Mouse (Mus musculus) forebrain, embryonic 12.5 days (tissue): ENCODE data around the gene Ovca2. TPM values are rescaled to one million over a fixed set of nuclear protein-coding genes. Genes with fewer than 3 reads are reported as not detected.

Source experiments
- ATAC-seq: fragments of 200-750 bp; cut with Nextera tagmentation; 2 replicates; pipeline ENCODE4 v1.8.0; 2017; ENCODE audit warnings: moderate TSS enrichment; ENCODE audit not compliant: low FRiP score
- H3K27ac ChIP-seq: fragments of 300-500 bp; sonication (generic); 2 replicates; pipeline ENCODE4 v1.5.1; 2016; ENCODE audit warnings: mild to moderate bottlenecking
- H3K27me3 ChIP-seq: fragments of 300-500 bp; sonication (generic); 2 replicates; pipeline ENCODE4 v1.6.1; 2016; ENCODE audit warnings: mild to moderate bottlenecking
- H3K36me3 ChIP-seq: fragments of 300-500 bp; sonication (generic); replicated peaks from 2 replicates; pipeline ENCODE4 v1.6.1; 2016; ENCODE audit warnings: mild to moderate bottlenecking
- H3K4me1 ChIP-seq: fragments of 300-500 bp; sonication (generic); 2 replicates; pipeline ENCODE4 v1.6.1; 2016
- H3K4me2 ChIP-seq: fragments of 300-500 bp; sonication (generic); 2 replicates; pipeline ENCODE4 v1.6.1; 2016; ENCODE audit warnings: mild to moderate bottlenecking, moderate library complexity
- H3K4me3 ChIP-seq: fragments of 300-500 bp; sonication (generic); replicated peaks from 2 replicates; pipeline ENCODE4 v1.5.1; 2016; ENCODE audit warnings: mild to moderate bottlenecking
- H3K9ac ChIP-seq: fragments of 300-500 bp; sonication (generic); 2 replicates; pipeline ENCODE4 v1.6.1; 2016; ENCODE audit warnings: mild to moderate bottlenecking
- H3K9me3 ChIP-seq: fragments of 300-500 bp; sonication (generic); 2 replicates; pipeline ENCODE4 v1.6.1; 2016
- WGBS: fragments of 180-500 bp; shearing (Covaris S2); methylation state at CpG from one replicate; pipeline ENCODE4 v1.1.7; 2016; 5-methylcytosine and 5-hydroxymethylcytosine counted together
- polyA plus RNA-seq: library from polyadenylated mRNA; unstranded; fragments of >200 nt; fragmentation: Nextera tagmentation; extraction: Ambion mirVana; gene quantifications from 2 replicates; pipeline ENCODE4 v1.2.1, GENCODE M21; 2016

Ovca2 gene
- polyA plus RNA-seq, 1 experiment from 2014 or later: 24.3 TPM

DNA sequence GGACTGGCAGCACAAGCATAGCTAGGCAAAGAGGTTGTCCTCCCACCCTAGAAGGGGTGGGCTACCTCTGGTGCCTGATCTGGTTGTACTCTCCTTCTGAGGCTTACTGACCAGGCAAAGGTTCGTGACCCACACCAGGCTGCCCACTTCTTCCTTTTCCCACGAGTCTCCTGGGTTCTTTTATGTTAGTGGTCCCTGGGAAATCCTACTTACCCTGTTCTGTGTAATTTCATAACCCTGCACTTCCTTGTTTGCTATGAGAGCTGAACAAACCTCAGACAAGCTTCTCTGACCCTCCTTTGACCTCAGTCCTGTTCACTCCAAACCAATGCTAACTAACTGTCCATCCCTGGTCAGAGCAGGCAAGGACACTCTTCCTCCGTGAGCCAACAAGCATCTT, 37.6 kb downstream of the Ovca2 start:
- Histone ChIP-seq H3K4me3 (no peak overlapping the region), H3K36me3 (peaks cover 31% of the 10 kb centered on the region), H3K9me3 (no peaks in the 10 kb centered on the region), H3K27me3 (no peaks in the 10 kb centered on the region), H3K27ac (no peak overlapping the region), H3K4me1 (peaks cover 9% of the 10 kb centered on the region; the same call in 1 of the 2 replicates), H3K9ac (no peak overlapping the region), H3K4me2 (no peak overlapping the region)
- WGBS: 80% methylated on average over 3 of the region's 3 CpGs
- ATAC-seq: no peak

DNA sequence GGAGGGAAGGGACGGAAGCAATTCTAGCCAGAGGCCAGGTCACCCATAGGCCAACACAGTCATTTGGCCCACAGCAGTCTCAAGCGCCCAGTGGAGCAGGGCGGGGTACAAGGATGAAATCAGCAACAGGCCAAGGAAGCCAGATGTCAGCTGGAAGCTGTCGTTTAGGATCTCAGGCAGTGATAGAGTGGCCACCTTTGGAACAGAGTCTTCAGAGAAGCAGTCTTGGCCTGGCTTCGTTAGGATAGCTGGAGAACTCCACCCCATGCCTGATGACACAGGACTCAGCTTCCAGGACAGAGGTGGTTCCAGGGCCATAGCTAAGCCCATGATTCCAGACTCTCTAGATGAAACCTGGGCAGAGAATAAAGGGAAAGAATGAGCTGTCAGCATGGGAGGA, 38.2 kb downstream of the Ovca2 start:
- Histone ChIP-seq H3K4me2 (no peak overlapping the region), H3K27ac (no peak overlapping the region), H3K36me3 (peaks cover 31% of the 10 kb centered on the region), H3K9me3 (no peaks in the 10 kb centered on the region), H3K27me3 (no peaks in the 10 kb centered on the region), H3K4me3 (no peak overlapping the region), H3K9ac (no peak overlapping the region), H3K4me1 (peaks cover 9% of the 10 kb centered on the region; the same call in 1 of the 2 replicates)
- WGBS: 91% methylated on average over 5 of the region's 5 CpGs
- ATAC-seq: no peak

DNA sequence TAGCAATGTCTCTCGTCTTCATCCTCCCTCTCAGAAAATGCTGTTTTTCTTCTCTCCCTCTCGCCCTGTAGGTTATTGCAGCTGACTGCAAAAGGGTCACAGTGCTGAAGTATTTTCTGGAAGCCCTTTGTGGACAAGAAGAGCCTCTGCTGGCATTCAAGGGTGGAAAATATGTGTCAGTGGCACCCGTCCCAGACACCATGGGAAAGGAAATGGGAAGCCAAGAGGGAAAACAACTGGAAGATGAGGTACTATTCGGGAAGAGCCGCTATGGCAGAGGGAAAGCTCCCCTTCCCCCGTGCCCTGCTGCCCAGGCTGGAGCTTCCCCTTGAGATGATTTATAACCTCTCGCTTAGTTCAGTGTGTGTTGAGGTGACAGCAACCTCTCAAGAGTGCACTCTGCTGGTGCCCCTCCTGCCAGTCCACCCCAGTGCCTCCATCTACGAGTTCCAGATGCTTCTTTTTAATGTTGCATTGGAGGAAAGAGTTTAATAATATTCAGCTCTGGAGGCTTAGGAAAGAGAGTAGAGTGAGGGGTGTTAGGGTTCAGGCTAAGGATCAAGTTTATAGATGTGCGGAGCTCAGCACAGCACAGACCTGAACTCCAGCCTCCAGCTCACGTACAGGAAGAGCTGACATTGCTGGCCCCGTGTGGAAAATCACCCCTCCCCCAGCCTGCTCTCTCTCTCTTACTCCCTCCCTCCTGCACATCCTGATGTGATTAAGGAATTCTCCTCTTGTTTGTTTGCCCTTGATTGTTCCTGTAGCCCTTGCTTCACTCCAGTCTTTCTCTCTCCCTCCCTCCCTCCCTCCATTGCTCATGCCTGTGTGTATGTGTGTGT, 39.3 kb downstream of the Ovca2 start:
- Histone ChIP-seq H3K4me3 (no peak overlapping the region), H3K36me3 (peaks cover 23% of the 10 kb centered on the region), H3K9me3 (no peaks in the 10 kb centered on the region), H3K27me3 (no peaks in the 10 kb centered on the region), H3K4me2 (no peak overlapping the region), H3K4me1 (peaks cover 13% of the 10 kb centered on the region; the same call in 1 of the 2 replicates), H3K27ac (0 out of 2 replicates have a peak overlapping the region, but pooled peaks have one; percentile 46), H3K9ac (no peak overlapping the region)
- no peak for ATAC-seq
- WGBS: 65% methylated on average over 11 of the region's 11 CpGs

DNA sequence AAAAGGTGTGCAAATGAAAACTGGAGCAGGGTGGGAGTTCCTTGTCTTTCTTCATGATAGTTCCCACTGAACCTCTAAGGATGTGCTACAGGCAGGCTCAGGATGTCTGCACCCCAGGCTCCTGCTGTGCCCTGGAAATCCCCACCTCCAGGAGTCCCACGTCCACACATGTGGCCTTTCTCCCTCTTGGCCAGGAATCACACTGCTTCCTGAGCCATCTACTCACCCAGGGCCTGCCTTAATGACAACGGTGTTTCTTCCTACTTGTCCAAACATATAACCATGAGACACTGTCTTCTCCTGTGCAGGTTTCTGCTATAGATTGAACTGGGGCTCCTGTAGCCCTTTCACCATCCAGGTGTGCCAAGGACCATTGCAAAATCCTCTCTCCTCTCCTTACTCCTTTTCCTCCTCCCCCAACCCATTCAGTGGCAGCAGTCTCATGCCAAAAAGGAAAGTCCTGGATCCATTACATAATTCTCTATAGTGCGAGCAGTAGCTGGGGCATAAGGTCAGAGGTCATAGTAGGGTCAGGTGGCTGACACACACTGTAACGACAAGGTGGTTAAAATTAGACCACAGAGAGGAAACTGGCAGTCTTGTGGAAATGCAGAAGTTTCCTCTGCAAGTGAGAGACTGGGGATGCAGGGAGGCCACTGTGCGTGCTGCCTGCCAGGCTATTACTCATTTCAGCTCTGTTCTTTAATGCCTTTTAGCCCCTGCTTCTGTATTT, 41.8 kb downstream of the Ovca2 start:
- H3K36me3 ChIP-seq: peaks cover 5% of the 10 kb centered on the region; the same call in 1 of the 2 replicates
- WGBS: 69% methylated on average over 5 of the region's 5 CpGs

DNA sequence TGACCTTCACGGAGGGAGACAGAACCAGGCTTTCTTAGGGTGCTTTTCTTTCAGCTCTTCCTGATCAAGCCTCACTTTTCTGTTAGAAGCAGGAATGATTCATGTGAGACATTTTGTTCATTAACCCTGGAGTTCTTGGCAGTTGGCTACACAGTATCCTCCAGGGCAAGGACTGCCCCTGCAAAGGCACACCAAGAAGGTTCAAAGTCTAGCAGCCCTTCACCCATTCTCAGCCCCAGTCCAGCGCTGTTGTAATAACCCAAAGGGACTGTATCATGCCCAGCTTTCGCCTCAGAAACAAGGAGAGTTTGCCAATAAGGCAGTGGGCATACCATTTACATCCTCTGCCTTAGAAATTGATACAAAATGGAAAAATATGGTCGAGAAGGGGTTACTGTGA, 43.3 kb downstream of the Ovca2 start:
- H3K27me3 ChIP-seq: no peaks in the 10 kb centered on the region
- WGBS: 94% methylated on average over 4 of the region's 4 CpGs
- ATAC-seq: no peak
- peaks cover 5% of the 10 kb centered on the region; the same call in 1 of the 2 replicates for H3K36me3 ChIP-seq
- H3K4me2 ChIP-seq: no peak overlapping the region
- H3K9ac ChIP-seq: no peak overlapping the region
- no peaks in the 10 kb centered on the region for H3K9me3 ChIP-seq
- peaks cover 24% of the 10 kb centered on the region for H3K4me1 ChIP-seq
- no peak overlapping the region for H3K27ac ChIP-seq
- no peak overlapping the region for H3K4me3 ChIP-seq

More for the DNA sequence above, 41.8 kb downstream of the Ovca2 start:
- Histone ChIP-seq H3K27me3 (no peaks in the 10 kb centered on the region), H3K9me3 (no peaks in the 10 kb centered on the region), H3K4me3 (no peak overlapping the region), H3K9ac (no peak overlapping the region), H3K4me1 (peaks cover 24% of the 10 kb centered on the region), H3K27ac (no peak overlapping the region), H3K4me2 (no peak overlapping the region)
- ATAC-seq: no peak

DNA sequence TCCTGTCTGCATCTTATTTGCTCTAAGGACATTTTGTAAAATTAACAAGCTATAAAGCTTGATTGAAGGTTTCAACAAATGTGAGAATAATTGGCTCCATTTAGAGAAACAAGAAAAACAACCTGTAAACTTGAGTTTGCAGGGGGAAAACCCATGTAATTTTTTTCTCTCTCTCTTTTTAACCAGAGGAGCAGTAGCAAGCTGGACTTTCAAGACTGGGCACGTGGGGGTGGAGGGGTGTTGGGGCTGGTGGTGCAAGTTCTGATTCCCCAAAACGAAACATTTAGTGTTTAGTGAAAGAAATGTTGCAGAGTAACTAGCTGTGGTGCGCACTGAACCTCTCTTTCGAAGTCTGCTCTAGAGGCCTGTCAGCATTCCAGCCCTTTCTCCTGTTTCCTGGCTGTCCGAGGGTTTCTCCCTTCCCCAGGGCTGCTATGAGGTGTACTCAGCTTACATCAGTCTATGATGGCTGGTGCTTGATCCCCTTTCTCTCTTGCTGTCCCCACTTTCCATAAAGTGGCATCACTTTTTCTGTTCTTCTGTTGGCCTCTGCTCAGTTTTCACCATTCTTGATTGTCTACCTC, 44.1 kb downstream of the Ovca2 start:
- peaks cover 5% of the 10 kb centered on the region; the same call in 1 of the 2 replicates for H3K36me3 ChIP-seq
- no peaks in the 10 kb centered on the region for H3K27me3 ChIP-seq
- H3K4me1 ChIP-seq: peaks cover 21% of the 10 kb centered on the region
- no peak overlapping the region for H3K9ac ChIP-seq
- no peak for ATAC-seq
- H3K9me3 ChIP-seq: no peaks in the 10 kb centered on the region
- H3K27ac ChIP-seq: peak overlapping the region; percentile 6; the same call in 1 of the 2 replicates
- no peak overlapping the region for H3K4me3 ChIP-seq
- H3K4me2 ChIP-seq: no peak overlapping the region
- WGBS: 85% methylated on average over 5 of the region's 5 CpGs

DNA sequence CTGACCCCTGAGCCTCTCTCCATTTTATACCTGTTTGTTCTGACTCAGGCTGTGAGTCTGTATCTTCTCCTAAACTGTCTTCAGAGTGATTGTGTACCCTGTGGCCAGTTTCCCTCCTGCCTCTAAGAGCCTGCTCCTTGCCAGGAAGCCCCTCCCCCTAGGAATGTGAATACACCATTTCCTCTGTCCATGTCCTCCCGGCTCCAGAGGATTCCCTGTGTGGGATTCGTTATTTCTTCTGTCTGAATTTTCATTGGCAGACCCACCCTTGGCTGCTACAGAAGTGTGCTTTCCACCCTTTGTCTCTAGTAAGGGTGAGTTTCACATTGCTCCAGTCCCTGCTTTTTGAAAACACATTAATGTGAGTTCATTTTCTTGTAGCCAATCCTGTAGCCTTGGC, 44.7 kb downstream of the Ovca2 start:
- H3K4me1 ChIP-seq: peaks cover 15% of the 10 kb centered on the region
- no peaks in the 10 kb centered on the region for H3K9me3 ChIP-seq
- peak overlapping the region; percentile 50; the same call in 1 of the 2 replicates for H3K27ac ChIP-seq
- no peak overlapping the region for H3K4me3 ChIP-seq
- no peaks in the 10 kb centered on the region for H3K27me3 ChIP-seq
- 0 out of 2 replicates have a peak, but pooled peaks cover under 1% of the 10 kb centered on the region for H3K36me3 ChIP-seq
- H3K9ac ChIP-seq: no peak overlapping the region
- no peak overlapping the region for H3K4me2 ChIP-seq
- 6% methylated on average over 2 of the region's 2 CpGs for WGBS
- peak; percentile 23; the same call in 1 of the 2 replicates for ATAC-seq

DNA sequence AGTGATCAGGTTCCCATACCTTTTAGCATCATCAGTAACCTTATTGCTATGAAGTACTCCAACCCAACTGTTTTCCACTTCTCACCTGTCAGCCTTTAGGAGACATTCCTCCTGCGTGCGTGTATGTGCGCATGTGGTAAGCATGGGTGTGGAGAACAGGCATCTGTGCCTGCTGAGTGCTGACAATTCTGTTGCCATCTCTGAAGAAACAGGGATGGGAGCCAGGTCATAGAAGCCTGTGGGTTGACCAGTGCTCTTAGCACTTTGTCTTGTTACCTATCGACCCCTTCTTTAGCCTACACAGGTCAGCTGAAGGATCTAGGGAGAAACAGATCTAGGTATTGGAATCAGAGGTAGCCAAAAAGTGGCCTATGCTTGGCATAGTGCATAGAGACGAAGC, 45.2 kb downstream of the Ovca2 start:
- H3K4me1 ChIP-seq: peaks cover 15% of the 10 kb centered on the region
- no peaks in the 10 kb centered on the region for H3K36me3 ChIP-seq
- no peak overlapping the region for H3K4me3 ChIP-seq
- H3K27me3 ChIP-seq: no peaks in the 10 kb centered on the region
- no peak overlapping the region for H3K4me2 ChIP-seq
- 88% methylated on average over 5 of the region's 5 CpGs for whole genome bisulfite sequencing
- no peak overlapping the region for H3K9ac ChIP-seq
- no peak for ATAC-seq
- H3K27ac ChIP-seq: peak overlapping the region; percentile 50; the same call in 1 of the 2 replicates
- H3K9me3 ChIP-seq: no peaks in the 10 kb centered on the region

DNA sequence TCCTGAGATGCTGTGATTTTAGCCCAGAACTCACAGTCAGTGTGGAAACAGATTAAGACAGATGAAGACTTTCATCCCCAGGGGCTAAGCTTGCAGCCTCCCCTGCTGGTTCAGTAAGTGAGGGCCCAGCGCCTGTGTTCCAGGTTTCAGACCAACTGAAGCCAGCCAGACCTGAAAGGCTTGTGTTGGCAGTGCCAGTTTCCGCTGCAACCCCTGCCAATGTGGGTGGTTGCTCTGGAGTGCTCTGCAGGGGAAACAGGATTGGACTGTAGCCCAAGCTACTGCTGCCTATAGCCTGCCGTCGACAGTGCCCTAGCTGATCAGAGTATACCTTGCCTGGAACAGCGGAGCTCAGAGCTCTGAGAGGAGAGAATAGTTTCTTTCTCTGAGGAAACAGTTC, 46.4 kb downstream of the Ovca2 start:
- ATAC-seq: no peak
- Histone ChIP-seq H3K4me1 (peaks cover 15% of the 10 kb centered on the region), H3K9ac (no peak overlapping the region), H3K4me2 (no peak overlapping the region), H3K36me3 (no peaks in the 10 kb centered on the region), H3K27me3 (no peaks in the 10 kb centered on the region), H3K27ac (no peak overlapping the region), H3K4me3 (no peak overlapping the region), H3K9me3 (no peaks in the 10 kb centered on the region)
- WGBS: 80% methylated on average over 5 of the region's 5 CpGs

DNA sequence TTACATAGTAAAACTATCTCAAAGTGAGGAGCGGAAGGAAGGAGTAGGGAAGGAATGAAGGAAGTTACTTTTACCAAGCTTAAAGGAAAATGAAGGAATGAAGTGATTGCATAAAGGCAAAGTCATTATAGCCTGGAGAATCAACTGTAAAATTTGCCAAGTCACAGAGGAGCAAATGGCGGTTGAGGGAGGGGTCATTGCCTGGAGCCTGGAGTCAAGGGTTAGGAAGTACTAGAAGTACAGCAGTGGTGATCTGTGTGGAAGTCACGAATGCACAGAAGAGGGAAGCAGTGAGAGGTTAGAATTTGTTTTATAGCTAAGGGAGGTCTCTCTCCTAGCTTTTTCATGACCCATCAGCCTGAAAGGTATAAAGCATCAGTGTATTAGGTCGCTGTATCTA, 47.3 kb downstream of the Ovca2 start:
- no peak for ATAC-seq
- H3K27ac ChIP-seq: no peak overlapping the region
- 85% methylated on average over 4 of the region's 4 CpGs for WGBS

DNA sequence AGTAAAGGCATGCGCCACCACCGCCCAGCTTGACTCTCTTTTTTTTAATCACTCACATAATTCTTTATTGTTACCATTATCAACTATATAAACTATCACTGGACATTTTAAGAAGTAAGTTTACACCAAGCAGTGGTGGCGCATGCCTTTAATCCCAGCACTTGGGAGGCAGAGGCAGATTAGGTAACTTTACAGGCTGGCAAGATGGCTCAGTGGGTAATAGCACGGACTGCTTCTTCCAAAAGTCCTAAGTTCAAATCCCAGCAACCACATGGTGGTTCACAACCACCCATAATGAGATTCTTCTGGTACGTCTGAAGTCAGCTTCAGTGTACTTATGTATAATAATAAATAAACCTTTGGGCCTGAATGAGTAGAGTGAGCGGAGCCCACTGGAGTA, 49.2 kb downstream of the Ovca2 start:
- no peak overlapping the region for H3K4me3 ChIP-seq
- H3K9me3 ChIP-seq: no peaks in the 10 kb centered on the region
- no peaks in the 10 kb centered on the region for H3K36me3 ChIP-seq
- WGBS: 98% methylated on average over 6 of the region's 6 CpGs
- H3K4me1 ChIP-seq: peaks cover 12% of the 10 kb centered on the region
- no peak overlapping the region for H3K27ac ChIP-seq
- H3K9ac ChIP-seq: no peak overlapping the region
- H3K27me3 ChIP-seq: no peaks in the 10 kb centered on the region
- ATAC-seq: no peak
- no peak overlapping the region for H3K4me2 ChIP-seq

More for the DNA sequence above, 47.3 kb downstream of the Ovca2 start:
- no peak overlapping the region for H3K9ac ChIP-seq
- H3K9me3 ChIP-seq: no peaks in the 10 kb centered on the region
- peaks cover 15% of the 10 kb centered on the region for H3K4me1 ChIP-seq
- H3K4me3 ChIP-seq: no peak overlapping the region
- H3K36me3 ChIP-seq: no peaks in the 10 kb centered on the region
- no peaks in the 10 kb centered on the region for H3K27me3 ChIP-seq
- no peak overlapping the region for H3K4me2 ChIP-seq

DNA sequence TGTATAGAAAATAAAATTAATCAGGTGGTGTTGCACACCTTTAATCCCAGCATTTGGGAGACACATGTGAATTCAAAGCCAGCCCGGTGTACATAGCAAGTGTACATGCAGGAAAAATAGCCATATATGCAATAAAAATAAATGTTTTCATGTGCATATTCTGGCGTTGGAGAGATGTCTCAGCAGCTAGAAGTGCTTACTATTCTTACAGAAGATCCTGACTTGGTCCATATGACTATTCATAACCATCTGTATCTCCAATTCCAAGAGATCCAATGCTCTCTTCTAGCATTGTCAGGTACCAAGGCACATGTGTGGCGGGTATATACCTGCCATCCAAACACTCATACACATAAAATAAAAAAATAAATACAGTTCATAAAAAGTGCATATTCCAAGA, 52.3 kb downstream of the Ovca2 start:
- WGBS: 92% methylated on average over 3 of the region's 3 CpGs
- no peak for ATAC-seq
- Histone ChIP-seq H3K4me3 (no peak overlapping the region), H3K9me3 (no peaks in the 10 kb centered on the region), H3K36me3 (no peaks in the 10 kb centered on the region), H3K27me3 (no peaks in the 10 kb centered on the region), H3K4me1 (no peaks in the 10 kb centered on the region), H3K4me2 (no peak overlapping the region), H3K9ac (no peak overlapping the region), H3K27ac (no peak overlapping the region)
